Mouse (Mus musculus) brown adipose tissue, adult 24 weeks (tissue): Measurements from ENCODE around the gene Frmd7. TPM values are rescaled to one million over a fixed set of nuclear protein-coding genes. Genes with fewer than 3 reads are reported as not detected.

Source experiments
- H3K27ac ChIP-seq: fragments of 200-500 bp; replicated peaks from 2 replicates; pipeline ENCODE4 v1.5.1; 2012; ENCODE audit warnings: low read depth, mild to moderate bottlenecking, low read length
- H3K4me1 ChIP-seq: fragments of 200-500 bp; 2 replicates; pipeline ENCODE4 v1.6.1; 2012; ENCODE audit warnings: low read length, mixed read lengths; ENCODE audit not compliant: control insufficient read depth, insufficient read depth, insufficient read length
- H3K4me3 ChIP-seq: fragments of 200-500 bp; 2 replicates; pipeline ENCODE4 v1.5.1; 2012; ENCODE audit warnings: low read depth, mild to moderate bottlenecking, low read length, moderate library complexity; ENCODE audit not compliant: insufficient read depth
- polyA plus RNA-seq: library from polyadenylated mRNA; stranded (reverse); fragments of >200 nt; gene quantifications from 2 replicates; pipeline ENCODE4 v1.2.4, GENCODE M21; 2012; ENCODE audit not compliant: missing spikeins, insufficient read depth, insufficient read length

Gene Frmd7
- polyA plus RNA-seq, 1 experiment, result not detected

GRCm38 (mm10) chrX:50924629-50925364, 17.7 kb downstream of the Frmd7 start:
- no peaks in the 10 kb centered on the region for H3K4me1 ChIP-seq
- H3K27ac ChIP-seq, result no peak overlapping the region
- H3K4me3 ChIP-seq, result no peak overlapping the region

- H3K4me1 ChIP-seq, result no peaks in the 10 kb centered on the region
- H3K4me3 ChIP-seq, result no peak overlapping the region
- no peak overlapping the region for H3K27ac ChIP-seq
Measured at GRCm38 (mm10) chrX:50918754-50919153, 23.8 kb downstream of the Frmd7 start.

- Histone ChIP-seq H3K4me3 (no peak overlapping the region), H3K4me1 (no peaks in the 10 kb centered on the region), H3K27ac (no peak overlapping the region)
Measured at GRCm38 (mm10) chrX:50917389-50917788, 25.1 kb downstream of the Frmd7 start.

- no peak overlapping the region for H3K27ac ChIP-seq
Measured at GRCm38 (mm10) chrX:50909915-50910314, 32.6 kb downstream of the Frmd7 start.

GRCm38 (mm10) chrX:50903497-50903896, 39.0 kb downstream of the Frmd7 start:
- Histone ChIP-seq H3K4me1 (no peaks in the 10 kb centered on the region), H3K27ac (no peak overlapping the region), H3K4me3 (no peak overlapping the region)

More at GRCm38 (mm10) chrX:50909915-50910314, 32.6 kb downstream of the Frmd7 start:
- H3K4me3 ChIP-seq, result no peak overlapping the region
- no peaks in the 10 kb centered on the region for H3K4me1 ChIP-seq

GRCm38 (mm10) chrX:50887999-50888398, 54.5 kb downstream of the Frmd7 start:
- H3K4me1 ChIP-seq, result no peaks in the 10 kb centered on the region
- no peak overlapping the region for H3K27ac ChIP-seq
- H3K4me3 ChIP-seq, result no peak overlapping the region

- no peak overlapping the region for H3K27ac ChIP-seq
- no peak overlapping the region for H3K4me3 ChIP-seq
- no peaks in the 10 kb centered on the region for H3K4me1 ChIP-seq
Measured at GRCm38 (mm10) chrX:50874246-50875002, 68.1 kb downstream of the Frmd7 start.

- no peak overlapping the region for H3K4me3 ChIP-seq
- H3K27ac ChIP-seq, result no peak overlapping the region
- H3K4me1 ChIP-seq, result no peaks in the 10 kb centered on the region
Measured at GRCm38 (mm10) chrX:50864734-50865133, 77.8 kb downstream of the Frmd7 start.

- H3K4me1 ChIP-seq, result no peaks in the 10 kb centered on the region
- no peak overlapping the region for H3K4me3 ChIP-seq
Measured at GRCm38 (mm10) chrX:50863771-50864170, 78.7 kb downstream of the Frmd7 start.

GRCm38 (mm10) chrX:50850428-50851184, 91.9 kb downstream of the Frmd7 start:
- H3K4me1 ChIP-seq, result no peaks in the 10 kb centered on the region
- H3K4me3 ChIP-seq, result no peak overlapping the region
- no peak overlapping the region for H3K27ac ChIP-seq

More at GRCm38 (mm10) chrX:50863771-50864170, 78.7 kb downstream of the Frmd7 start:
- H3K27ac ChIP-seq, result no peak overlapping the region

Other genes starting within 250 kb of the Frmd7 start
- 0.32 and 0.71 TPM in 2 replicates for gene Stk26, start 101.7 kb downstream of the Frmd7 start, polyA plus RNA-seq
- gene Rap2c, start 75.3 kb upstream of the Frmd7 start, polyA plus RNA-seq, result 20.5 and 21.8 TPM in 2 replicates